Mouse (Mus musculus) cerebellum, adult 2 months (tissue): ENCODE data around the gene Ankrd33.

Experiments
- CTCF ChIP-seq: fragments of 200-500 bp; IDR thresholded peaks from 2 replicates; pipeline ENCODE4 v1.5.1; 2011; ENCODE audit warnings: low read depth, mild to moderate bottlenecking, control low read depth, low read length, moderate library complexity, borderline replicate concordance; ENCODE audit not compliant: insufficient read depth
- POLR2A ChIP-seq: fragments of 200-500 bp; IDR thresholded peaks from 2 replicates; pipeline ENCODE4 v1.6.1; 2011; ENCODE audit warnings: low read length, control low read depth, borderline replicate concordance; ENCODE audit not compliant: insufficient read depth

- TF ChIP-seq POLR2A (no peak), CTCF (no peak)
Observed at GRCm38 (mm10) chr15:101147910-101148273, 32.3 kb downstream of the Ankrd33 start.
